Mouse (Mus musculus) MEL (cell line): ENCODE results near the gene Abcc2. TPM values are rescaled to one million over a fixed set of nuclear protein-coding genes. Genes with fewer than 3 reads are reported as not detected.
A peak's percentile ranks its signal among the peaks of the same experiment; 100 is the strongest.

Experiments used
- DNase-seq: peaks from one replicate; pipeline ENCODE4 v3.0.0; 2011; ENCODE audit warnings: low read depth, low spot score
- H3K27ac ChIP-seq: 2 replicates; pipeline ENCODE4 v1.5.1; 2012; ENCODE audit warnings: low read depth, mild to moderate bottlenecking, control low read depth, low read length, moderate library complexity; ENCODE audit not compliant: control insufficient read depth
- H3K27me3 ChIP-seq, 2 experiments: fragments of 150-350 bp in 1 of 2; sonication (generic) in 1 of 2; 2 replicates each; pipeline ENCODE4 v1.6.1; 2012; ENCODE audit warnings: low read length in 2 of 2, mild to moderate bottlenecking in 2 of 2, improper control_type of control experiment in 1 of 2, moderate library complexity in 1 of 2; ENCODE audit not compliant: insufficient read depth in 2 of 2, control insufficient read depth in 1 of 2
- H3K36me3 ChIP-seq, 2 experiments: 2 replicates each; pipeline ENCODE4 v1.6.1; 2012 to 2014; ENCODE audit warnings: low read length in 2 of 2, improper control_type of control experiment in 1 of 2, inconsistent platforms in 1 of 2, mild to moderate bottlenecking in 1 of 2; ENCODE audit not compliant: insufficient read depth in 2 of 2, control insufficient read depth in 1 of 2
- H3K4me1 ChIP-seq, 2 experiments: fragments of 150-350 bp in 1 of 2; sonication (generic) in 1 of 2; 2 replicates each; pipeline ENCODE4 v1.6.1; 2012; ENCODE audit warnings: low read length in 2 of 2, improper control_type of control experiment in 1 of 2, mild to moderate bottlenecking in 1 of 2; ENCODE audit not compliant: insufficient read depth in 2 of 2, control insufficient read depth in 1 of 2
- H3K4me3 ChIP-seq, 2 experiments: fragments of 150-350 bp in 1 of 2; sonication (generic) in 1 of 2; 2 replicates each; pipeline ENCODE4 v1.5.1; 2012; ENCODE audit warnings: low read depth in 2 of 2, low read length in 2 of 2, mild to moderate bottlenecking in 2 of 2, moderate library complexity in 2 of 2, control low read depth in 1 of 2, improper control_type of control experiment in 1 of 2; ENCODE audit not compliant: control insufficient read depth in 1 of 2, insufficient read depth in 1 of 2
- H3K79me2 ChIP-seq: 2 replicates; pipeline ENCODE4 v1.6.1; 2012; ENCODE audit warnings: mild to moderate bottlenecking, low read length, moderate library complexity; ENCODE audit not compliant: control insufficient read depth, poor library complexity, insufficient read depth
- H3K9ac ChIP-seq: 2 replicates; pipeline ENCODE4 v1.6.1; 2012; ENCODE audit warnings: low read depth, mild to moderate bottlenecking, control low read depth, low read length, moderate library complexity; ENCODE audit not compliant: control insufficient read depth, poor library complexity, severe bottlenecking
- H3K9me3 ChIP-seq: fragments of 150-350 bp; sonication (generic); replicated peaks from 2 replicates; pipeline ENCODE4 v1.6.1; 2012; ENCODE audit warnings: mild to moderate bottlenecking, low read length, improper control_type of control experiment, moderate library complexity; ENCODE audit not compliant: insufficient read depth
- BHLHE40 ChIP-seq: IDR thresholded peaks from 2 replicates; pipeline ENCODE4 v1.6.1; 2012; ENCODE audit warnings: low read depth, mild to moderate bottlenecking, inconsistent platforms, low read length, improper control_type of control experiment, borderline replicate concordance
- CHD1 ChIP-seq: IDR thresholded peaks from 2 replicates; pipeline ENCODE4 v1.6.1; 2012; ENCODE audit warnings: low read depth, mild to moderate bottlenecking, inconsistent platforms, low read length, improper control_type of control experiment
- CTCF ChIP-seq, 3 experiments: IDR thresholded peaks in 2 of 3; conservative IDR thresholded peaks in 1 of 3; 2 replicates each; pipeline ENCODE4 v1.5.1; 2011 to 2012; ENCODE audit warnings: low read length in 3 of 3, low read depth in 2 of 3, mild to moderate bottlenecking in 2 of 3, improper control_type of control experiment in 1 of 3, inconsistent platforms in 1 of 3, mixed read lengths in 1 of 3, moderate library complexity in 1 of 3; ENCODE audit not compliant: control insufficient read depth in 1 of 3, insufficient read depth in 1 of 3, poor library complexity in 1 of 3, severe bottlenecking in 1 of 3
- EP300 ChIP-seq, 2 experiments: IDR thresholded peaks; 2 replicates each; pipeline ENCODE4 v1.6.1; 2011; ENCODE audit warnings: improper control_type of control experiment in 2 of 2, low read length in 2 of 2, low read depth in 1 of 2, mild to moderate bottlenecking in 1 of 2
- ETS1 ChIP-seq: IDR thresholded peaks from 2 replicates; pipeline ENCODE4 v1.6.1; 2012; ENCODE audit warnings: low read depth, mild to moderate bottlenecking, inconsistent platforms, low read length, improper control_type of control experiment, moderate library complexity
- GATA1 ChIP-seq: IDR thresholded peaks from 2 replicates; pipeline ENCODE4 v1.6.1; 2011; ENCODE audit warnings: low read depth, low read length, improper control_type of control experiment
- HCFC1 ChIP-seq: IDR thresholded peaks from 2 replicates; pipeline ENCODE4 v1.6.1; 2012; ENCODE audit warnings: low read depth, mild to moderate bottlenecking, inconsistent platforms, low read length, improper control_type of control experiment, moderate library complexity
- JUND ChIP-seq: IDR thresholded peaks from 2 replicates; pipeline ENCODE4 v1.6.1; 2011; ENCODE audit warnings: low read depth, mild to moderate bottlenecking, improper control_type of control experiment, low read length
- MAX ChIP-seq: IDR thresholded peaks from 2 replicates; pipeline ENCODE4 v1.6.1; 2011; ENCODE audit warnings: low read length, improper control_type of control experiment
- MAZ ChIP-seq: IDR thresholded peaks from 2 replicates; pipeline ENCODE4 v1.6.1; 2012; ENCODE audit warnings: low read depth, mild to moderate bottlenecking, inconsistent platforms, low read length, improper control_type of control experiment
- MXI1 ChIP-seq: IDR thresholded peaks from 2 replicates; pipeline ENCODE4 v1.6.1; 2011; ENCODE audit warnings: mild to moderate bottlenecking, low read depth, low read length, improper control_type of control experiment
- MYB ChIP-seq: IDR thresholded peaks from 2 replicates; pipeline ENCODE4 v1.6.1; 2011; ENCODE audit warnings: mild to moderate bottlenecking, low read depth, low read length, improper control_type of control experiment
- NRF1 ChIP-seq: IDR thresholded peaks from 2 replicates; pipeline ENCODE4 v1.6.1; 2014; ENCODE audit warnings: low read depth, mild to moderate bottlenecking, inconsistent platforms, low read length, improper control_type of control experiment, moderate library complexity; ENCODE audit not compliant: poor library complexity, insufficient read depth, severe bottlenecking
- POLR2A ChIP-seq, 2 experiments: IDR thresholded peaks; 2 replicates each; pipeline ENCODE4 v1.6.1; 2011 to 2012; ENCODE audit warnings: low read length in 2 of 2, mild to moderate bottlenecking in 2 of 2, control low read depth in 1 of 2, improper control_type of control experiment in 1 of 2, low read depth in 1 of 2, moderate library complexity in 1 of 2; ENCODE audit not compliant: control insufficient read depth in 1 of 2, insufficient read depth in 1 of 2, poor library complexity in 1 of 2
- RCOR1 ChIP-seq: IDR thresholded peaks from 2 replicates; pipeline ENCODE4 v1.6.1; 2012; ENCODE audit warnings: low read depth, mild to moderate bottlenecking, inconsistent platforms, low read length, improper control_type of control experiment
- SMC3 ChIP-seq: IDR thresholded peaks from 2 replicates; pipeline ENCODE4 v1.6.1; 2011; ENCODE audit warnings: low read depth, low read length, improper control_type of control experiment
- TBP ChIP-seq: IDR thresholded peaks from 2 replicates; pipeline ENCODE4 v1.8.0; 2011; ENCODE audit warnings: low read depth, low read length, improper control_type of control experiment
- TCF12 ChIP-seq: IDR thresholded peaks from 2 replicates; pipeline ENCODE4 v1.6.1; 2014; ENCODE audit warnings: low read depth, mild to moderate bottlenecking, inconsistent platforms, low read length, improper control_type of control experiment, moderate library complexity
- USF1 ChIP-seq: IDR thresholded peaks from 2 replicates; pipeline ENCODE4 v1.6.1; 2014; ENCODE audit warnings: low read depth, mild to moderate bottlenecking, inconsistent platforms, low read length, improper control_type of control experiment, moderate library complexity
- polyA plus RNA-seq, 2 experiments: library from polyadenylated mRNA; stranded (reverse) in 1 of 2; unstranded in 1 of 2; fragments of >175 nt in 1 of 2; fragments of >200 nt in 1 of 2; gene quantifications; 2 replicates each; pipeline versions ENCODE4 v1.2.1 to v1.2.4; 2012; ENCODE audit warnings: low replicate concordance in 2 of 2, low read depth in 1 of 2; ENCODE audit not compliant: insufficient read length in 2 of 2, insufficient read depth in 1 of 2, missing spikeins in 1 of 2
- total RNA-seq: library from RNA; depleted of rRNA; stranded (reverse); fragments of 300-350 nt; gene quantifications from 2 replicates; pipeline ENCODE4 v1.2.3, GENCODE M21; 2012

Abcc2 gene
- total and polyA plus RNA-seq, 3 experiments = 0.04 TPM; not detected in 2

GRCm38 (mm10) chr19:43832425-43833069 is 50.6 kb downstream of the Abcc2 start (continued):
- TF ChIP-seq MXI1 = no peak
- no peak for TF ChIP-seq TCF12
- TF ChIP-seq TBP = peak; percentile 48; the same call in 1 of the 2 replicates
- TF ChIP-seq USF1 = peak; percentile 61

GRCm38 (mm10) chr19:43843184-43843583 is 61.2 kb downstream of the Abcc2 start:
- Histone ChIP-seq H3K9ac (no peak overlapping the region), H3K27ac (no peak overlapping the region), H3K36me3 (no peaks in the 10 kb centered on the region), H3K27me3 (peaks cover 2 to 3% of the 10 kb centered on the region in 2 experiments; a peak in 2 of 4 replicates), H3K9me3 (no peaks in the 10 kb centered on the region), H3K4me1 (no peaks in the 10 kb centered on the region), H3K4me3 (no peak overlapping the region), H3K79me2 (no peaks in the 10 kb centered on the region)
- TF ChIP-seq CTCF (IDR thresholded peaks at IDR 0.05 in 2 of 3, conservative IDR thresholded peaks at IDR 0.05 in 1 of 3; ENCODE audit: control insufficient read depth in 1 of 3, insufficient read depth in 1 of 3, low read depth in 2 of 3, low read length in 3 of 3, poor library complexity in 1 of 3, severe bottlenecking in 1 of 3) (peak in 1 of 3 experiments; percentile 6; a peak in 1 of 6 replicates), POLR2A (IDR thresholded peaks at IDR 0.05; ENCODE audit: control insufficient read depth in 1 of 2, insufficient read depth in 1 of 2, low read depth in 1 of 2, low read length in 2 of 2, poor library complexity in 1 of 2) (no peak)
- no peak for DNase-seq

- Histone ChIP-seq H3K4me1 (no peaks in the 10 kb centered on the region), H3K36me3 (no peaks in the 10 kb centered on the region), H3K4me3 (no peak overlapping the region), H3K27ac (no peak overlapping the region), H3K79me2 (no peaks in the 10 kb centered on the region), H3K27me3 (0 out of 4 replicates have a peak, but pooled peaks cover 0 to 2% of the 10 kb centered on the region in 2 experiments), H3K9me3 (no peaks in the 10 kb centered on the region), H3K9ac (no peak overlapping the region)
- DNase-seq = no peak
- no peak for TF ChIP-seq CTCF (IDR thresholded peaks at IDR 0.05 in 2 of 3, conservative IDR thresholded peaks at IDR 0.05 in 1 of 3; ENCODE audit: control insufficient read depth in 1 of 3, insufficient read depth in 1 of 3, low read depth in 2 of 3, low read length in 3 of 3, poor library complexity in 1 of 3, severe bottlenecking in 1 of 3)
- no peak for TF ChIP-seq NRF1
- no peak for TF ChIP-seq CHD1
- no peak for TF ChIP-seq POLR2A (IDR thresholded peaks at IDR 0.05; ENCODE audit: control insufficient read depth in 1 of 2, insufficient read depth in 1 of 2, low read depth in 1 of 2, low read length in 2 of 2, poor library complexity in 1 of 2)
- TF ChIP-seq HCFC1 = no peak
- no peak for TF ChIP-seq RCOR1
- no peak for TF ChIP-seq BHLHE40
- TF ChIP-seq JUND = no peak
- no peak for TF ChIP-seq MAX
- TF ChIP-seq EP300 (IDR thresholded peaks at IDR 0.05; ENCODE audit: low read depth in 1 of 2, low read length in 2 of 2) = no peak
- no peak for TF ChIP-seq MAZ
- TF ChIP-seq MYB = no peak
- no peak for TF ChIP-seq GATA1
- TF ChIP-seq ETS1 = no peak
- TF ChIP-seq SMC3 = no peak
Measured at GRCm38 (mm10) chr19:43845331-43845908, 63.4 kb downstream of the Abcc2 start.
